Mouse (Mus musculus) liver, embryonic 12.5 days (tissue): ENCODE results near the gene Lrg1. TPM values are rescaled to one million over a fixed set of nuclear protein-coding genes. Genes with fewer than 3 reads are reported as not detected.

Source experiments
- ATAC-seq: fragments of 200-750 bp; cut with Nextera tagmentation; 2 replicates; pipeline ENCODE4 v1.8.0; 2017; ENCODE audit warnings: moderate number of reproducible peaks, mild to moderate bottlenecking, moderate library complexity
- H3K27ac ChIP-seq: fragments of 300-500 bp; sonication (generic); 2 replicates; pipeline ENCODE4 v1.5.1; 2016; ENCODE audit warnings: mild to moderate bottlenecking
- H3K27me3 ChIP-seq: fragments of 300-500 bp; sonication (generic); replicated peaks from 2 replicates; pipeline ENCODE4 v1.6.1; 2016; ENCODE audit warnings: mild to moderate bottlenecking, moderate library complexity
- H3K36me3 ChIP-seq: fragments of 300-500 bp; sonication (generic); 2 replicates; pipeline ENCODE4 v1.6.1; 2016; ENCODE audit warnings: mild to moderate bottlenecking, moderate library complexity
- H3K4me1 ChIP-seq: fragments of 300-500 bp; sonication (generic); 2 replicates; pipeline ENCODE4 v1.6.1; 2016
- H3K4me2 ChIP-seq: fragments of 300-500 bp; sonication (generic); 2 replicates; pipeline ENCODE4 v1.6.1; 2016; ENCODE audit warnings: mild to moderate bottlenecking, moderate library complexity
- H3K4me3 ChIP-seq: fragments of 300-500 bp; sonication (generic); 2 replicates; pipeline ENCODE4 v1.5.1; 2016; ENCODE audit warnings: mild to moderate bottlenecking, moderate library complexity
- H3K9ac ChIP-seq: fragments of 300-500 bp; sonication (generic); 2 replicates; pipeline ENCODE4 v1.6.1; 2016; ENCODE audit warnings: mild to moderate bottlenecking, moderate library complexity
- H3K9me3 ChIP-seq: fragments of 300-500 bp; sonication (generic); replicated peaks from 2 replicates; pipeline ENCODE4 v1.6.1; 2016; ENCODE audit warnings: mild to moderate bottlenecking, moderate library complexity
- WGBS: fragments of 180-500 bp; shearing (Covaris S2); methylation state at CpG from one replicate; pipeline ENCODE4 v1.1.7; 2016; ENCODE audit not compliant: insufficient replicate concordance; 5-methylcytosine and 5-hydroxymethylcytosine counted together
- polyA plus RNA-seq: library from polyadenylated mRNA; unstranded; fragments of >200 nt; fragmentation: Nextera tagmentation; extraction: Ambion mirVana; gene quantifications from 2 replicates; pipeline ENCODE4 v1.2.1, GENCODE M21; 2016

Gene Lrg1
- polyA plus RNA-seq, 1 experiment from 2014 or later: 0.27 TPM

GRCm38 (mm10) chr17:56134463-56134971, 12.7 kb upstream of the Lrg1 start:
- Histone ChIP-seq H3K36me3 (peaks cover 7% of the 10 kb centered on the region; the same call in 1 of the 2 replicates), H3K27ac (peak overlapping the region; percentile 74)
- peak; percentile 42 for ATAC-seq

DNA sequence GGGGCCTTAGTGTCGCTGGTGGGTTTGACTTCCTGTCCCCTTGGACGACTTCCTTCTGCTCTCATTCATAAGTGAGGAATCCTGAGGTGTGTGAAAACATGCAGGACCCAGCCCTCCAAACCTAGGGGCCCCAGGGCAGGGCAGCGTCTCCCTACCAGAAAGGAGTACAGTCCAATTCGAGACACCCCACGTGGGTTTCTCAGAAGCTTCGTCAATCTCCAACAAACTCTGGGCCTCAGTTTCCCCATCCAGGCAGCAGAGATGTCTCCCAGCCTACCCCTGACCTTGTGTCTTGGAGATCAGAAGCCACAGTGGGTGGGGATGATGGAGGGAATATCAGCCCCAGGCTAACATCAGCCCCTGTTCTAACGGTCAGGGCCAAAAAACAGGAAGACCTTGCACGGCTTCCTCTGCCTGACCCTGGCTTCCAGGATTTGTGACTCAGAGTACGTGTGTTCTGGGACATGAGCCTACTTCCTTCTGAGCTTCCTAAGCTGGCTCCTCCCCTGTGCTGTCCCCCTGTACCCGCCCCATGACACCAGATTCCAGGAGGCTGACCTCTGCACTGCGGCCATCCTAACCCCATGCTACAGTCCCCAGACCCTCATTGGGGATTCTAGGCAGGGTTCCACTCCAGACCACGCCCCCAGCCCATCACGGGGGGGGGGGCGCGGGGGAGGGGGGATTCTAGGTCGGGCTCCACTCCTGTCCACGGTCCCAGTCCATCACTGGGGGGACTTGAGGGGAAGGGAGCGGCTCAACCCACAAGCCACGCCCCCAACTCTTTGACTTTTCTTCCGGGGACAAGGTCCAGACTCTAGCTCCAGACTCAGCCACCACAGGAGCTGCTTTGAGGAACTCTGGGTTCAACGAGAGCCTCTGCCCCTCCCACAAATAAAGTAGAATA, 11.9 kb upstream of the Lrg1 start:
- 6% methylated on average over 21 of the region's 21 CpGs for WGBS
- Histone ChIP-seq H3K4me2 (peak overlapping the region; percentile 88), H3K27ac (peak overlapping the region; percentile 74), H3K9me3 (no peaks in the 10 kb centered on the region), H3K27me3 (peaks cover 22% of the 10 kb centered on the region), H3K9ac (peak overlapping the region; percentile 47; the same call in 1 of the 2 replicates), H3K4me3 (peak overlapping the region; percentile 54), H3K36me3 (peaks cover 7% of the 10 kb centered on the region; the same call in 1 of the 2 replicates), H3K4me1 (peaks cover 37% of the 10 kb centered on the region)
- peak; percentile 70 for ATAC-seq

More at GRCm38 (mm10) chr17:56134463-56134971, 12.7 kb upstream of the Lrg1 start:
- Histone ChIP-seq H3K4me1 (peaks cover 43% of the 10 kb centered on the region), H3K9me3 (no peaks in the 10 kb centered on the region), H3K27me3 (peaks cover 31% of the 10 kb centered on the region), H3K4me2 (peak overlapping the region; percentile 88), H3K9ac (peak overlapping the region; percentile 47), H3K4me3 (peak overlapping the region; percentile 54)
- WGBS: 1% methylated on average over 27 of the region's 27 CpGs

DNA sequence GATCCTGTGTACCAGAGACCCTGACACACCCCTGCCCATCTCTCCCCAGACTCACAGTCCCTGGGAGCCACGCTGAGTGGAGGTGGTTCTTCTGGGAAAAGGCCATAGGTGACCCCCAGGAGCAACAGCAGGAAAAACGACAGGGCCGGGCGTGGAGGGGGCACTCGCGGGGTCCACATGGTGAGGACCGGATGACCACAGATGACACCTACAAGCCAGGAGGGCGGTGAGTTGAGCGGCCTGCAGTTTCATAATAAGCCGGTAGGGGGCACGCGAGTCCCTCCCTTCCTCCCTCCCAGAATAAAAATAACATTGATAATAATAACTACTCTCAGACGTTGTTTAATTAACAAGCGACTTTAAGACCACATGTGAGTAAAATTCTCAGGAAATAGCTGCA, 10.9 kb upstream of the Lrg1 start:
- 4% methylated on average over 14 of the region's 14 CpGs for WGBS

GRCm38 (mm10) chr17:56131814-56132213, 10.0 kb upstream of the Lrg1 start:
- H3K9me3 ChIP-seq: no peaks in the 10 kb centered on the region
- no peak overlapping the region for H3K9ac ChIP-seq
- ATAC-seq: no peak
- no peak overlapping the region for H3K4me3 ChIP-seq
- peaks cover 7% of the 10 kb centered on the region; the same call in 1 of the 2 replicates for H3K36me3 ChIP-seq
- no peak overlapping the region for H3K27ac ChIP-seq
- 29% methylated on average over 7 of the region's 7 CpGs for WGBS
- peaks cover 29% of the 10 kb centered on the region for H3K4me1 ChIP-seq
- H3K27me3 ChIP-seq: peaks cover 4% of the 10 kb centered on the region; the same call in 1 of the 2 replicates
- H3K4me2 ChIP-seq: no peak overlapping the region

More for the DNA sequence above, 10.9 kb upstream of the Lrg1 start:
- H3K36me3 ChIP-seq: peaks cover 7% of the 10 kb centered on the region; the same call in 1 of the 2 replicates
- H3K27me3 ChIP-seq: peaks cover 12% of the 10 kb centered on the region
- peak overlapping the region; percentile 34 for H3K4me2 ChIP-seq
- H3K9me3 ChIP-seq: no peaks in the 10 kb centered on the region
- no peak overlapping the region for H3K27ac ChIP-seq
- no peak overlapping the region for H3K4me3 ChIP-seq
- ATAC-seq: no peak
- no peak overlapping the region for H3K9ac ChIP-seq
- peaks cover 29% of the 10 kb centered on the region for H3K4me1 ChIP-seq

DNA sequence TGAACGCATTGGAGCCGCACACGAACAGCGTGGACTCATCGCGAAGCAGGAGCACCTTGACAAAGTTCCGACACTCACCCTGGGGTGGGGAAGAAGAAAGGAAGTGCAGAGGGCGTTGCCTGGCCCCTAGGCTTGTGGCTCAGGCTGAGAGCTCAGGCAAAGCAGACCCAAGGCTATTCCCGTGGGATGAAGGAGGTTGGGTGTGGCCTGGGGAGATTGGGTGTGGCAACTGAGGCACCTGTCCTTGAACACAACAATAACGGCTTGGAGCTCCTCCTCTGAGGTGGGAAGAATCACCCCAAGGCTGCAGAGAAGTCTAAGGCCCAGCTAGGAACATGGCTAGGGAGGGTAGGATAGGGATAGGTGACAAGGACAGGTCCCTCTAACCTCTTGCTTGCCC, 9.3 kb upstream of the Lrg1 start:
- 82% methylated on average over 10 of the region's 10 CpGs for WGBS
- Histone ChIP-seq H3K27me3 (peaks cover 6% of the 10 kb centered on the region; the same call in 1 of the 2 replicates), H3K4me3 (no peak overlapping the region), H3K4me2 (no peak overlapping the region), H3K27ac (no peak overlapping the region), H3K36me3 (peaks cover 7% of the 10 kb centered on the region; the same call in 1 of the 2 replicates), H3K4me1 (peaks cover 29% of the 10 kb centered on the region), H3K9ac (no peak overlapping the region), H3K9me3 (no peaks in the 10 kb centered on the region)
- ATAC-seq: no peak

- ATAC-seq: no peak
- peaks cover 14% of the 10 kb centered on the region for H3K36me3 ChIP-seq
- H3K4me2 ChIP-seq: no peak overlapping the region
- no peaks in the 10 kb centered on the region for H3K9me3 ChIP-seq
- peaks cover 20% of the 10 kb centered on the region for H3K27me3 ChIP-seq
- H3K4me1 ChIP-seq: peaks cover 19% of the 10 kb centered on the region
- no peak overlapping the region for H3K27ac ChIP-seq
- 55% methylated on average over 15 of the region's 15 CpGs for WGBS
- no peak overlapping the region for H3K4me3 ChIP-seq
- H3K9ac ChIP-seq: 0 out of 2 replicates have a peak overlapping the region, but pooled peaks have one; percentile 8
Observed at GRCm38 (mm10) chr17:56128246-56128645, 6.4 kb upstream of the Lrg1 start.

- H3K4me3 ChIP-seq: no peak overlapping the region
- ATAC-seq: no peak
- peaks cover 12% of the 10 kb centered on the region for H3K36me3 ChIP-seq
- no peak overlapping the region for H3K27ac ChIP-seq
- H3K9ac ChIP-seq: no peak overlapping the region
- H3K9me3 ChIP-seq: peaks cover 7% of the 10 kb centered on the region
- no peak overlapping the region for H3K4me2 ChIP-seq
- H3K4me1 ChIP-seq: 0 out of 2 replicates have a peak, but pooled peaks cover 11% of the 10 kb centered on the region
- WGBS: 75% methylated on average over 11 of the region's 11 CpGs
- peaks cover 40% of the 10 kb centered on the region for H3K27me3 ChIP-seq
Observed at GRCm38 (mm10) chr17:56126175-56126574, 4.4 kb upstream of the Lrg1 start.

DNA sequence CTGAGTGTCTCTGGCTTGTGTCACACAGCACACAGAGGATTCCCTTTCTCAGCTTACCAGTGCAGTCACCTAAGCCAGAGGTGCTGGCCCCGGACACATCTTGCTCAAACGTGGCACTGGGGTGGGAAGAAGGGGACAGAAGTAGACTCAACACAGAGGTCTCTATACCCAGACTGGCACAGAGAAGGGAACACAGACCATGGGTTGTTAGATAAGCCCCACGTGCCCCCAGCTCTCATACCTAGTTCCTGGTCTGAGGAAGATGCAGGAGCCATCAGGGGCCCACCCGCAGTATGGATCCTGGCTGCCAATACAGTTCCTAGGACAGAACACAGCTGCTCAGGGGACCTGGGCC, 3.5 kb upstream of the Lrg1 start:
- Histone ChIP-seq H3K27ac (no peak overlapping the region), H3K4me1 (peaks cover 15% of the 10 kb centered on the region; the same call in 1 of the 2 replicates), H3K4me2 (no peak overlapping the region), H3K36me3 (peaks cover 7% of the 10 kb centered on the region; the same call in 1 of the 2 replicates), H3K9me3 (peaks cover 7% of the 10 kb centered on the region), H3K27me3 (peaks cover 49% of the 10 kb centered on the region), H3K9ac (no peak overlapping the region), H3K4me3 (no peak overlapping the region)
- ATAC-seq: no peak
- 74% methylated on average over 4 of the region's 4 CpGs for WGBS

GRCm38 (mm10) chr17:56124377-56125275, 2.8 kb upstream of the Lrg1 start:
- Histone ChIP-seq H3K9ac (no peak overlapping the region), H3K27me3 (peaks cover 56% of the 10 kb centered on the region), H3K4me1 (peaks cover 21% of the 10 kb centered on the region), H3K36me3 (peaks cover 7% of the 10 kb centered on the region; the same call in 1 of the 2 replicates), H3K4me3 (peak overlapping the region; percentile 36), H3K4me2 (peak overlapping the region; percentile 66), H3K9me3 (peaks cover 7% of the 10 kb centered on the region), H3K27ac (no peak overlapping the region)
- 20% methylated on average over 59 of the region's 59 CpGs for WGBS
- no peak for ATAC-seq

DNA sequence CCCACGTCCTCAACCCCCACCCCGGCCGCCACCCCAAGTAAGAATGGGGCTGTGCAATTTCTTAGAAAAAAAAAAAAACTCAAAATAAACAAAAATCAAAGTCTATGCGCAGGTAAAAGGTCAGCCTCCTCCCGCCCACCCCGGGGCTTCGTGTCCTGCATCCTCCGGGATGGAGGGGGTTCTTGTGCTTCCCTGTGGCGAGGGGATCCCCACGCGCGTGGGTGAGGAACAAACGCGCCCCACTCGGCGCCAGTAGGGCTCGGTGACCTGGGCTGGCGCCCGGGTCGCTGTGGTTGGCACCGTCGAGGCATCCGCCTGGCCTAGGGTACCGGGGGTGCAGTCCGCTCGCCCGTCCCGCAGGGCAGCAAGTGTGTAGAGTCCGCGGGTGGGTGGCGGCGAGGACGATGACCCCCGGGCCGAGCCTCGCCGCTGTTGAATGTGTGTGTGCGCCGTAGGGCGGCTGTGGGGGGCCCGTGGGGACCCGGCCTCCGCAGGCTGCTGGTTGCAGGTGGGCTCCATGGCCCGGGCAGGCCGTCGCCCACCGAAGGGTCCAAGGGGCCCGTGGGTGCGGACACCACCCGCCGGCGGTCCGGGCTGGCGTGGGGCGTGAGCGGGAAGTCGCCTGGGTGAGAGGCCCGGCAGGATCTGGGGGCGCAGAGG, 2.0 kb upstream of the Lrg1 start:
- H3K4me2 ChIP-seq: peak overlapping the region; percentile 66
- ATAC-seq: no peak

GRCm38 (mm10) chr17:56123161-56123560, 1.4 kb upstream of the Lrg1 start:
- Histone ChIP-seq H3K27me3 (peaks cover 70% of the 10 kb centered on the region), H3K27ac (no peak overlapping the region), H3K9me3 (peaks cover 7% of the 10 kb centered on the region), H3K36me3 (peaks cover 7% of the 10 kb centered on the region; the same call in 1 of the 2 replicates), H3K4me3 (no peak overlapping the region), H3K4me1 (peaks cover 22% of the 10 kb centered on the region), H3K4me2 (no peak overlapping the region), H3K9ac (no peak overlapping the region)
- ATAC-seq: no peak
- WGBS: 75% methylated on average over 12 of the region's 12 CpGs

More for the DNA sequence above, 2.0 kb upstream of the Lrg1 start:
- peaks cover 22% of the 10 kb centered on the region for H3K4me1 ChIP-seq
- no peak overlapping the region for H3K9ac ChIP-seq
- H3K27ac ChIP-seq: no peak overlapping the region
- peaks cover 7% of the 10 kb centered on the region; the same call in 1 of the 2 replicates for H3K36me3 ChIP-seq
- peaks cover 64% of the 10 kb centered on the region for H3K27me3 ChIP-seq
- peak overlapping the region; percentile 36 for H3K4me3 ChIP-seq
- peaks cover 7% of the 10 kb centered on the region for H3K9me3 ChIP-seq
- WGBS: 47% methylated on average over 59 of the region's 59 CpGs
